Mouse (Mus musculus): ENCODE data around the gene Tmc3. TPM values are rescaled to one million over a fixed set of nuclear protein-coding genes. Genes with fewer than 3 reads are reported as not detected.

The Tmc3 gene
- polyA plus RNA-seq, 2 experiments = 0.96 to 1.5 TPM

GRCm38 (mm10) chr7:83564635-83565291 lies 20.0 kb upstream of the Tmc3 start:
- DNase-seq (ENCODE audit: low spot score) = no peak
- WGBS = 63% methylated on average over 12 of the region's 12 CpGs
- TF ChIP-seq POLR2A (IDR thresholded peaks at IDR 0.05; ENCODE audit: borderline replicate concordance, extremely low read depth, insufficient read depth, insufficient read length) = no peak

DNA sequence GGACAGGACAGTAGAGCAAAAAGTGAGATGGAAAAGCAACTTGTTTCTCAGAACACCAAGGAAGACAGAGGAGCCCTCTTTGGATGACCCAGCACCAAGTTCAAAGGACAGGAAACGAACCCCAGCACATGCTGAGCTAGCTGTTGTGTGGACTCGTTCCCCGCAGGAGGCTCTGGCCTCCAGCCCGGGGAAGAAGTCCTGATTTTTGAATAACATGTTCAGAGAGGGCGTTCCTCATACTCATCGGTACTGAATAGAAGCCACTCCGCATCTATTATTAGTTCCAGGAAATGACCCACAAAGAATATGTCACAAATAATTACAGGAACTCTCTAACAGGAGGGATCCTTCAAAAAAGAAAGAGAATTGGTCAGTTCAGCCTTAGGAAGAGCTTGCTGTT lies 18.8 kb upstream of the Tmc3 start:
- Histone ChIP-seq H3K27me3 (ENCODE audit: control insufficient read depth, insufficient read depth, low read length) (no peaks in the 10 kb centered on the region), H3K27ac (replicated peaks; ENCODE audit: low read depth, low read length) (no peak overlapping the region), H3K9me3 (ENCODE audit: control insufficient read depth, low read length) (no peaks in the 10 kb centered on the region), H3K4me1 (ENCODE audit: control insufficient read depth, insufficient read depth, low read length) (no peaks in the 10 kb centered on the region), H3K4me2 (replicated peaks; ENCODE audit: low read depth, low read length, severe bottlenecking) (no peak overlapping the region), H3K9ac (ENCODE audit: low read depth, low read length, severe bottlenecking) (no peak overlapping the region), H3K4me3 (replicated peaks; ENCODE audit: low read length) (no peak overlapping the region), H3K36me3 (ENCODE audit: control insufficient read depth, insufficient read depth, low read length) (no peaks in the 10 kb centered on the region)
- TF ChIP-seq POLR2A (IDR thresholded peaks at IDR 0.05; ENCODE audit: borderline replicate concordance, extremely low read depth, insufficient read depth, insufficient read length) = no peak
- 39% methylated on average over 7 of the region's 7 CpGs for WGBS
- ATAC-seq (ENCODE audit: low FRiP score, low read depth) (no peak), DNase-seq (ENCODE audit: low spot score) (no peak)

More at GRCm38 (mm10) chr7:83564635-83565291, 20.0 kb upstream of the Tmc3 start:
- no peak for ATAC-seq (ENCODE audit: low FRiP score, low read depth)
- Histone ChIP-seq H3K36me3 (ENCODE audit: control insufficient read depth, insufficient read depth, low read length) (no peaks in the 10 kb centered on the region), H3K9me3 (ENCODE audit: control insufficient read depth, low read length) (no peaks in the 10 kb centered on the region), H3K4me2 (replicated peaks; ENCODE audit: low read depth, low read length, severe bottlenecking) (no peak overlapping the region), H3K4me1 (ENCODE audit: control insufficient read depth, insufficient read depth, low read length) (no peaks in the 10 kb centered on the region), H3K9ac (ENCODE audit: low read depth, low read length, severe bottlenecking) (no peak overlapping the region), H3K27ac (replicated peaks; ENCODE audit: low read depth, low read length) (no peak overlapping the region), H3K4me3 (replicated peaks; ENCODE audit: low read length) (no peak overlapping the region), H3K27me3 (ENCODE audit: control insufficient read depth, insufficient read depth, low read length) (no peaks in the 10 kb centered on the region)

DNA sequence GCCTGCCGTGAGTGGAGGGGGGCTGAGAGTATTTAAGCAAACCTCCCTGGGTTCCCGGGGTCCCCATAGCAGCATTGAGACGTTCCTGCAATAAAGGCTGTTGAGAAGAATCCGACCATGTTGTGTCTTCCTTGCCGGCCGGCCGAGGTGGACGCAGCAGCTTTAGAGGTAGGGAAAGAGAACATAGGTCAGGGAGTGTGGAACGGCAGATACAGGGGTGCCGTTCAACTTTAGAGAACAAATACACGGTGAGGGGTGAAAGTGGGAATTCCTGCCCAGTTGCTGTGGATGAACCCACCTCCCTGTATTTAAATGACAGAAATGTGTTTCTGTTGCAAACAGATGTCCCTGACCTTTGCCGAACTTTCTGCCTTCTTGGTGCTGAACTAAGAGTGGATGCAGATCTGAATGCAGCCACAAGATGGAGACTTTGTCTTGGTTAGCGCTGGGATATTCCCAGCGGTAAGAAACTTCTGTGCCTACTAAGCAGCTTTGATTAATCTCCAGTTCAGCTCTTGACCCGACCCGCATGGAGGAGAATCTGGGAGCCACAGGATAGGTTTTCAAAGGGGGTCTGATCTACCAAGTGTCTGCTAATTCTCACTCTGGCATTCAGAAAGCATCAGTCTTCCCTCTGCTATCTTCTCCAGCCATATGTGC lies 16.8 kb upstream of the Tmc3 start:
- DNase-seq (ENCODE audit: low spot score) = peak; percentile 76
- Histone ChIP-seq H3K9me3 (ENCODE audit: control insufficient read depth, low read length) (no peaks in the 10 kb centered on the region), H3K27ac (replicated peaks; ENCODE audit: low read depth, low read length) (no peak overlapping the region), H3K9ac (ENCODE audit: low read depth, low read length, severe bottlenecking) (no peak overlapping the region), H3K4me1 (ENCODE audit: control insufficient read depth, insufficient read depth, low read length) (no peaks in the 10 kb centered on the region), H3K36me3 (ENCODE audit: control insufficient read depth, insufficient read depth, low read length) (no peaks in the 10 kb centered on the region), H3K4me2 (replicated peaks; ENCODE audit: low read depth, low read length, severe bottlenecking) (no peak overlapping the region), H3K27me3 (ENCODE audit: control insufficient read depth, insufficient read depth, low read length) (no peaks in the 10 kb centered on the region), H3K4me3 (replicated peaks; ENCODE audit: low read length) (no peak overlapping the region)
- TF ChIP-seq POLR2A (IDR thresholded peaks at IDR 0.05; ENCODE audit: borderline replicate concordance, extremely low read depth, insufficient read depth, insufficient read length) = no peak
- WGBS = 48% methylated on average over 16 of the region's 16 CpGs
- no peak for ATAC-seq (ENCODE audit: low FRiP score, low read depth)

DNA sequence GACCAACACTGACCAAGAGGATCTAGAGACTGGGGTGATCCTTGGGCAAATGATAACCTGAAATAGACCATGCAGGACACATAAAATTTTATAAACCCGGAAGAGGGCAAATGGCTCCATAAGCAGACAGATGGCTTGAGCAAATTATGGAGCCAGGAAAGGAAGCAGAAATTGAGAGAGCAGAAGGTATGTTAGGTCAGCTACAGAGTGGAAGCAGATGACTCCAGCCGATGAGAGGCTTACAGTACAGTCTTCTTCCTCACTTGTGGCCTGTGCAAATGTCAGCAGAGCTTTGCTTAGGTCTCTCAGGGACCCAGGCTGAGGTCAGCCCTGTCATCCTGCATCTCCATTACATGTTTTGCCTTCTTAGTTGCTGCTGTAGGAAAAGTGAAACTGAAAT lies 15.9 kb upstream of the Tmc3 start:
- DNase-seq (ENCODE audit: low spot score) = no peak
- Histone ChIP-seq H3K4me2 (replicated peaks; ENCODE audit: low read depth, low read length, severe bottlenecking) (no peak overlapping the region), H3K36me3 (ENCODE audit: control insufficient read depth, insufficient read depth, low read length) (no peaks in the 10 kb centered on the region), H3K27ac (replicated peaks; ENCODE audit: low read depth, low read length) (no peak overlapping the region), H3K4me1 (ENCODE audit: control insufficient read depth, insufficient read depth, low read length) (no peaks in the 10 kb centered on the region), H3K27me3 (ENCODE audit: control insufficient read depth, insufficient read depth, low read length) (no peaks in the 10 kb centered on the region), H3K9ac (ENCODE audit: low read depth, low read length, severe bottlenecking) (no peak overlapping the region), H3K4me3 (replicated peaks; ENCODE audit: low read length) (no peak overlapping the region), H3K9me3 (ENCODE audit: control insufficient read depth, low read length) (no peaks in the 10 kb centered on the region)
- no peak for TF ChIP-seq POLR2A (IDR thresholded peaks at IDR 0.05; ENCODE audit: borderline replicate concordance, extremely low read depth, insufficient read depth, insufficient read length)
- 69% methylated on average over 2 of the region's 2 CpGs for WGBS
- no peak for ATAC-seq (ENCODE audit: low FRiP score, low read depth)

DNA sequence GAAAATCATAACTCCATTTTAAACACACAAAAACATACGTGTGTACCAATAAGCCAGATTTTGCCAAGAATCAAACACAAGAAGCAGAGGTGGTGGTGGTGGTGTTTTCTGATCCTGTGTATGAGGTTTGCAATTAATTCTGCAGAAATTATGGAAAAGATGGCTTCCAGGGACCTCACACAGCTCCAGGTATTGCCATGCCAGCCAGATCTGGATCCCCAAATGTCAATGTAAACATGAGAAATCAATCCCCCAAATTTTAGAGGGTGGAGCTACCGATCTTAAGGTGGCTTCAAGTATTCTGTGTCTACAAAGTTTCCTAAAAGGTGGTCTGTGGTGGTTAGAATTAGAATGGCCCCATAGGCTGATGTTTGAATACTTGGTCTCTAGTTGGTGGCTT lies 15.3 kb upstream of the Tmc3 start:
- no peak overlapping the region for H3K9ac ChIP-seq (ENCODE audit: low read depth, low read length, severe bottlenecking)
- no peak overlapping the region for H3K4me2 ChIP-seq (replicated peaks; ENCODE audit: low read depth, low read length, severe bottlenecking)
- no peaks in the 10 kb centered on the region for H3K9me3 ChIP-seq (ENCODE audit: control insufficient read depth, low read length)
- no peak for ATAC-seq (ENCODE audit: low FRiP score, low read depth)
- no peaks in the 10 kb centered on the region for H3K36me3 ChIP-seq (ENCODE audit: control insufficient read depth, insufficient read depth, low read length)
- no peak overlapping the region for H3K4me3 ChIP-seq (replicated peaks; ENCODE audit: low read length)
- no peak for TF ChIP-seq POLR2A (IDR thresholded peaks at IDR 0.05; ENCODE audit: borderline replicate concordance, extremely low read depth, insufficient read depth, insufficient read length)
- H3K4me1 ChIP-seq (ENCODE audit: control insufficient read depth, insufficient read depth, low read length) = no peaks in the 10 kb centered on the region
- H3K27ac ChIP-seq (replicated peaks; ENCODE audit: low read depth, low read length) = no peak overlapping the region
- WGBS = 74% methylated on average over 2 of the region's 2 CpGs
- DNase-seq (ENCODE audit: low spot score) = no peak
- no peaks in the 10 kb centered on the region for H3K27me3 ChIP-seq (ENCODE audit: control insufficient read depth, insufficient read depth, low read length)

Data from limb, embryonic 14.5 days (tissue).